Mouse (Mus musculus) heart, postnatal 0 days (tissue): Measurements from ENCODE around the gene Utp15.

Experiments used
- CTCF ChIP-seq: IDR thresholded peaks from 2 replicates; pipeline ENCODE4 v1.5.1; 2016; ENCODE audit warnings: antibody characterized with exemption, control low read depth, low read depth
- EP300 ChIP-seq: IDR thresholded peaks from 2 replicates; pipeline ENCODE4 v1.6.1; 2016; ENCODE audit warnings: antibody characterized with exemption, low read depth

- TF ChIP-seq EP300 (no peak), CTCF (no peak)
Observed at GRCm38 (mm10) chr13:98305257-98305656, 42.4 kb upstream of the Utp15 start.
